Mouse (Mus musculus): ENCODE measurements at regions not wholly inside any gene's neighbourhood (a gene's known extent, or its start where the extent isn't known, plus 50 kb on each side); places are given as distances from the start of the nearest gene placed in this dataset.
"Not testable (repeated sequence)": the region's sequence is repeated elsewhere in the genome, so short reads cannot be mapped to it uniquely, and the experiment has no call there.

- not testable (repeated sequence) for TF ChIP-seq CTCF (IDR thresholded peaks at IDR 0.05; ENCODE audit: low read depth); EP300 (optimal IDR thresholded peaks at IDR 0.05)
These were observed 205.4 kb downstream of the Diras2 start for GRCm38 (mm10) chr13:52325647-52326046.
